Mouse (Mus musculus) limb, embryonic 11.5 days (tissue): ENCODE measurements around the gene Bicdl1. TPM values are rescaled to one million over a fixed set of nuclear protein-coding genes. Genes with fewer than 3 reads are reported as not detected.

Experiments
- ATAC-seq: fragments of 200-750 bp; cut with Nextera tagmentation; 2 replicates; pipeline ENCODE4 v1.8.0; 2017; ENCODE audit warnings: low read depth; ENCODE audit not compliant: insufficient number of reproducible peaks, low FRiP score, low TSS enrichment
- DNase-seq: peaks from one replicate; pipeline ENCODE4 v3.0.0-alpha.2; 2015; ENCODE audit warnings: low spot score
- H3K27ac ChIP-seq: fragments of 300-500 bp; sonication (generic); replicated peaks from 2 replicates; pipeline ENCODE4 v1.5.1; 2014; ENCODE audit warnings: low read depth, mild to moderate bottlenecking, low read length
- H3K27me3 ChIP-seq: fragments of 300-500 bp; sonication (generic); 2 replicates; pipeline ENCODE4 v1.6.1; 2014; ENCODE audit warnings: mild to moderate bottlenecking, low read length, mixed read lengths; ENCODE audit not compliant: control insufficient read depth, insufficient read depth
- H3K36me3 ChIP-seq: fragments of 300-500 bp; sonication (generic); 2 replicates; pipeline ENCODE4 v1.6.1; 2014; ENCODE audit warnings: mild to moderate bottlenecking, low read length, moderate library complexity, mixed read lengths; ENCODE audit not compliant: control insufficient read depth, insufficient read depth
- H3K4me1 ChIP-seq: fragments of 300-500 bp; sonication (generic); 2 replicates; pipeline ENCODE4 v1.6.1; 2014; ENCODE audit warnings: low read length, mixed read lengths; ENCODE audit not compliant: control insufficient read depth, insufficient read depth
- H3K4me2 ChIP-seq: fragments of 300-500 bp; sonication (generic); 2 replicates; pipeline ENCODE4 v1.6.1; 2014; ENCODE audit warnings: low read depth, mild to moderate bottlenecking, moderate library complexity; ENCODE audit not compliant: severe bottlenecking
- H3K4me3 ChIP-seq: fragments of 300-500 bp; sonication (generic); 2 replicates; pipeline ENCODE4 v1.5.1; 2014; ENCODE audit warnings: low read depth, low read length
- H3K9ac ChIP-seq: fragments of 300-500 bp; sonication (generic); 2 replicates; pipeline ENCODE4 v1.6.1; 2014; ENCODE audit warnings: mild to moderate bottlenecking, low read length
- H3K9me3 ChIP-seq: fragments of 300-500 bp; sonication (generic); 2 replicates; pipeline ENCODE4 v1.6.1; 2016; ENCODE audit warnings: low read length; ENCODE audit not compliant: control insufficient read depth
- WGBS: fragments of 180-500 bp; shearing (Covaris S2); extraction: QIAGEN DNeasy Blood & Tissue Kit; methylation state at CpG from one replicate; pipeline ENCODE4 v1.1.7; 2014; 5-methylcytosine and 5-hydroxymethylcytosine counted together
- microRNA-seq: library from miRNA; unstranded; fragments of <30 nt; microRNA quantifications from one replicate; pipeline ENCODE4, GENCODE M21; 2016
- polyA plus RNA-seq: library from polyadenylated mRNA; unstranded; fragments of >200 nt; fragmentation: Nextera tagmentation; extraction: Ambion mirVana; gene quantifications from 2 replicates; pipeline ENCODE4 v1.2.1, GENCODE M21; 2014

The Bicdl1 gene
- polyA plus RNA-seq, 1 experiment from 2014 or later: 6.9 TPM

GRCm38 (mm10) chr5:115603561-115603960 lies 127.9 kb downstream of the Bicdl1 start:
- ATAC-seq (no peak), DNase-seq (no peak)
- H3K27me3 ChIP-seq: no peaks in the 10 kb centered on the region
- no peaks in the 10 kb centered on the region for H3K9me3 ChIP-seq
- 90% methylated on average over 6 of the region's 6 CpGs for WGBS
- peaks cover 49% of the 10 kb centered on the region for H3K36me3 ChIP-seq
- H3K9ac ChIP-seq: no peak overlapping the region
- H3K4me1 ChIP-seq: no peaks in the 10 kb centered on the region
- no peak overlapping the region for H3K4me3 ChIP-seq
- no peak overlapping the region for H3K27ac ChIP-seq
- H3K4me2 ChIP-seq: no peak overlapping the region

Small RNA genes lying within 50 kb of the gene (microRNA-seq; reads per million reads assigned to microRNA genes)
- gene Mir7030: not detected

Other genes starting within 250 kb of the Bicdl1 start
- 19.2 and 19.7 TPM in 2 replicates for gene Sirt4, start 246.9 kb downstream of the Bicdl1 start, polyA plus RNA-seq
- 13.5 and 17.7 TPM in 2 replicates for gene Pxn, start 224.9 kb downstream of the Bicdl1 start, polyA plus RNA-seq
- gene Rplp0, start 172.2 kb downstream of the Bicdl1 start, polyA plus RNA-seq: 1,447 and 1,526 TPM in 2 replicates
- gene Gcn1l1, start 166.4 kb downstream of the Bicdl1 start, polyA plus RNA-seq: 39.6 and 44.5 TPM in 2 replicates
- 17.0 and 17.9 TPM in 2 replicates for gene Rab35, start 99.7 kb downstream of the Bicdl1 start, polyA plus RNA-seq
- gene Cit, start 113.7 kb upstream of the Bicdl1 start, polyA plus RNA-seq: 30.7 and 33.6 TPM in 2 replicates